ENCODE assay signal across 8 mouse cellular contexts in the genomic region with DNA sequence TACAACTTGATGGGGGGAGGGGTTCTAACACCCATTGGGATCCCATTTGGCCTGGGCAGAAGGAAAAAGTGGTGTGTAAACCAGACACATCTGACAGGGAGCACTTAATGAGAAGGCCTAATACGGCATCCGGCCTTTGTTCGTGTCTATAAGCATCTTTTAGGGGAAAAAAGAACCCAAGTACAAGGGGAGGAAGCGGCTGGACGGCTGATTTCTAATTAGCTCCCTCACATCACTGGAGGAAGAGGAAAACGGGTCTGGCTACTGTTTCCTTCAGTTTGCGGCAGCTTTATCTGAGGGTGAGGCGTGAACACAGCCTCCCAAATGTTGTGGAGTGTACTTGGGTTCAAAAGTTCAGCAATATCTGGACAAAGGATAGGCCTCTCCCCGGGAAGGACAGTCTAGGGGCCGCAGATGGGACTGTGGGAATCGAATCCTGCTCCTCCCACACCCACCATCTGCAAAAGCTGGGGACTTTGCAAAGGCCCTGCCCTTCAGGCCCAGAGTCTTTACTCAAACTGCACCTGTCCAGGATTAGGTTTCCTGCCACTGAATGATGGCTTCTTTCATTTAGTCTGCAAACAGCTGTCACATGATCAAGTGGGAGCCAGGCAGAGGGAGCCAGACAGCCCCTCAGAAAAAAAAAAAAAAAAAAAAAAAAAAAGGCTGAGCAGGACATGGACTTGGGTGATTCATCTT.
A peak's percentile ranks its signal among the peaks of the same experiment; 100 is the strongest.
DNase-seq lines count a peak whose midpoint lies in the region; ATAC-seq and TF ChIP-seq lines count a peak whose summit lies in the region.

No protein-coding gene starts in this region.

- peak overlapping the region; percentile 28; the same call in 1 of the 2 replicates for H3K9ac ChIP-seq in heart, embryonic 11.5 days (ENCODE audit: low read depth, low read length)
- no peak overlapping the region for H3K9ac ChIP-seq in kidney, postnatal 0 days (ENCODE audit: low read depth, low read length)
- H3K9ac ChIP-seq in midbrain, embryonic 11.5 days (ENCODE audit: low read length), result peak overlapping the region; percentile 35

- no peaks in the 10 kb centered on the region for H3K36me3 ChIP-seq in heart, embryonic 11.5 days (ENCODE audit: control insufficient read depth, insufficient read depth, low read length)
- no peaks in the 10 kb centered on the region for H3K36me3 ChIP-seq in kidney, postnatal 0 days (ENCODE audit: insufficient read depth, low read length)
- H3K36me3 ChIP-seq in midbrain, embryonic 11.5 days (ENCODE audit: control insufficient read depth, insufficient read depth, low read length), result no peaks in the 10 kb centered on the region

- H3K27ac ChIP-seq in heart, embryonic 11.5 days (ENCODE audit: low read depth, low read length), result peak overlapping the region; percentile 66
- H3K27ac ChIP-seq in kidney, postnatal 0 days, result peak overlapping the region; percentile 40; the same call in 1 of the 2 replicates
- H3K27ac ChIP-seq in midbrain, embryonic 11.5 days (ENCODE audit: low read depth, low read length), result peak overlapping the region; percentile 91

- TF ChIP-seq CTCF in kidney, postnatal 0 days (IDR thresholded peaks at IDR 0.05; ENCODE audit: low read depth), result no peak

- no peaks in the 10 kb centered on the region for H3K27me3 ChIP-seq in heart, embryonic 11.5 days (ENCODE audit: control insufficient read depth, insufficient read depth, low read length)
- no peaks in the 10 kb centered on the region for H3K27me3 ChIP-seq in kidney, postnatal 0 days (ENCODE audit: insufficient read depth, low read length)
- H3K27me3 ChIP-seq in midbrain, embryonic 11.5 days (ENCODE audit: control insufficient read depth, insufficient read depth, low read length), result no peaks in the 10 kb centered on the region

- 11% methylated on average over 11 of the region's 11 CpGs for WGBS in heart, embryonic 11.5 days (ENCODE audit: insufficient replicate concordance)
- 15% methylated on average over 11 of the region's 11 CpGs for WGBS in kidney, postnatal 0 days
- 19% methylated on average over 11 of the region's 11 CpGs for WGBS in midbrain, embryonic 11.5 days

- no peaks in the 10 kb centered on the region for H3K9me3 ChIP-seq in heart, embryonic 11.5 days (replicated peaks; ENCODE audit: control insufficient read depth, low read length)
- H3K9me3 ChIP-seq in kidney, postnatal 0 days (replicated peaks; ENCODE audit: low read length), result no peaks in the 10 kb centered on the region
- no peaks in the 10 kb centered on the region for H3K9me3 ChIP-seq in midbrain, embryonic 11.5 days (ENCODE audit: control insufficient read depth, low read length)

- H3K4me2 ChIP-seq in heart, embryonic 11.5 days, result peak overlapping the region; percentile 27
- H3K4me2 ChIP-seq in kidney, postnatal 0 days (ENCODE audit: low read length), result no peak overlapping the region
- peak overlapping the region; percentile 14; the same call in 1 of the 2 replicates for H3K4me2 ChIP-seq in midbrain, embryonic 11.5 days

- peaks cover 35% of the 10 kb centered on the region for H3K4me1 ChIP-seq in heart, embryonic 11.5 days (ENCODE audit: control insufficient read depth, insufficient read depth, low read length)
- H3K4me1 ChIP-seq in kidney, postnatal 0 days (replicated peaks; ENCODE audit: insufficient read depth, low read length), result no peaks in the 10 kb centered on the region
- H3K4me1 ChIP-seq in midbrain, embryonic 11.5 days (ENCODE audit: control insufficient read depth, insufficient read depth, low read length), result peaks cover 53% of the 10 kb centered on the region

- DNase-seq in ES-CJ7 (ENCODE audit: low read depth, low spot score), result peak; percentile 26
- DNase-seq in embryo, embryonic 10.5 days (ENCODE audit: low spot score), result peak; percentile 84
- DNase-seq in kidney, postnatal 0 days (ENCODE audit: low spot score), result peak; percentile 89
- peak; percentile 93 for DNase-seq in midbrain, embryonic 11.5 days (ENCODE audit: low spot score, missing footprints)
- DNase-seq in urinary bladder, postnatal 14 days (ENCODE audit: low spot score), result no peak
- no peak for DNase-seq in layer of hippocampus, postnatal 10 days (ENCODE audit: low spot score in 2 of 2)

- H3K4me3 ChIP-seq in heart, embryonic 11.5 days (ENCODE audit: low read depth, low read length), result no peak overlapping the region
- no peak overlapping the region for H3K4me3 ChIP-seq in kidney, postnatal 0 days (replicated peaks; ENCODE audit: low read depth, low read length)
- H3K4me3 ChIP-seq in midbrain, embryonic 11.5 days (ENCODE audit: low read depth, low read length), result no peak overlapping the region

- peak; percentile 86 for ATAC-seq in heart, embryonic 11.5 days (replicated peaks; ENCODE audit: insufficient number of reproducible peaks, low FRiP score, low TSS enrichment)
- peak; percentile 86 for ATAC-seq in kidney, postnatal 0 days (replicated peaks; ENCODE audit: low FRiP score, low read depth)
- peak; percentile 86 for ATAC-seq in midbrain, embryonic 11.5 days (ENCODE audit: low FRiP score)
- ATAC-seq in frontal cortex, adult (ENCODE audit: low TSS enrichment), result no peak

Comparison
In these comparisons a context has a peak if more than half of its experiments do, and no peak if none do; other contexts are left out.
1. DNase-seq: peak in ES-CJ7 (single experiment), embryo, embryonic 10.5 days (single experiment), kidney, postnatal 0 days (single experiment) and midbrain, embryonic 11.5 days (single experiment); none in urinary bladder, postnatal 14 days (single experiment) and layer of hippocampus, postnatal 10 days (0 of 2).
2. H3K27ac ChIP-seq: peak in every context shown above with its lines; median percentile 91 in midbrain, embryonic 11.5 days; 66 in heart, embryonic 11.5 days; 40 in kidney, postnatal 0 days.